8 mouse cellular contexts compared by ENCODE assay signal in genomic region chr6:70844896-70845646, GRCm38 (mm10). TPM values are rescaled to one million over a fixed set of nuclear protein-coding genes. Genes with fewer than 3 reads are reported as not detected.
DNase-seq lines count a peak whose midpoint lies in the region; ATAC-seq lines count a peak whose summit lies in the region.

No protein-coding gene starts in this region.

- under 1% methylated on average over 38 of the region's 38 CpGs for WGBS in lung, embryonic 15.5 days
- 2% methylated on average over 38 of the region's 38 CpGs for WGBS in embryonic facial prominence, embryonic 10.5 days
- WGBS in hindbrain, embryonic 15.5 days = 2% methylated on average over 38 of the region's 38 CpGs

- H3K4me3 ChIP-seq in lung, embryonic 15.5 days = peak overlapping the region; percentile 91
- peak overlapping the region; percentile 94 for H3K4me3 ChIP-seq in embryonic facial prominence, embryonic 10.5 days
- H3K4me3 ChIP-seq in hindbrain, embryonic 15.5 days = peak overlapping the region; percentile 74

- peaks cover 37% of the 10 kb centered on the region for H3K4me1 ChIP-seq in lung, embryonic 15.5 days
- peaks cover 38% of the 10 kb centered on the region for H3K4me1 ChIP-seq in embryonic facial prominence, embryonic 10.5 days
- H3K4me1 ChIP-seq in hindbrain, embryonic 15.5 days (replicated peaks) = peaks cover 42% of the 10 kb centered on the region

- no peaks in the 10 kb centered on the region for H3K36me3 ChIP-seq in lung, embryonic 15.5 days
- H3K36me3 ChIP-seq in embryonic facial prominence, embryonic 10.5 days (replicated peaks) = no peaks in the 10 kb centered on the region
- H3K36me3 ChIP-seq in hindbrain, embryonic 15.5 days = no peaks in the 10 kb centered on the region

- H3K27ac ChIP-seq in lung, embryonic 15.5 days = peak overlapping the region; percentile 86
- peak overlapping the region; percentile 89 for H3K27ac ChIP-seq in embryonic facial prominence, embryonic 10.5 days (replicated peaks)
- peak overlapping the region; percentile 89 for H3K27ac ChIP-seq in hindbrain, embryonic 15.5 days (replicated peaks)

- no peaks in the 10 kb centered on the region for H3K9me3 ChIP-seq in lung, embryonic 15.5 days
- no peaks in the 10 kb centered on the region for H3K9me3 ChIP-seq in embryonic facial prominence, embryonic 10.5 days
- no peaks in the 10 kb centered on the region for H3K9me3 ChIP-seq in hindbrain, embryonic 15.5 days

- DNase-seq in adrenal gland, postnatal 25 days = peak; percentile 33
- DNase-seq in adrenal gland, postnatal 4 days (ENCODE audit: low spot score in 2 of 2) = no peak
- DNase-seq in lung, postnatal 25 days (ENCODE audit: low spot score) = no peak
- no peak for DNase-seq in embryonic facial prominence, embryonic 10.5 days (ENCODE audit: low spot score)
- peak; percentile 44 to 51 for DNase-seq in thymus, postnatal 10 days (ENCODE audit: low spot score in 2 of 2)

- peak overlapping the region; percentile 82 for H3K9ac ChIP-seq in lung, embryonic 15.5 days
- H3K9ac ChIP-seq in hindbrain, embryonic 15.5 days = peak overlapping the region; percentile 68

- no peak for ATAC-seq in lung, embryonic 15.5 days (ENCODE audit: borderline replicate concordance, extremely low read depth, low FRiP score, low TSS enrichment)
- no peak for ATAC-seq in hindbrain, embryonic 15.5 days (ENCODE audit: low FRiP score, low read depth)
- ATAC-seq in megakaryocyte, adult 5-6 weeks (ENCODE audit: poor library complexity, severe bottlenecking) = peak; percentile 13

- no peaks in the 10 kb centered on the region for H3K27me3 ChIP-seq in lung, embryonic 15.5 days
- H3K27me3 ChIP-seq in embryonic facial prominence, embryonic 10.5 days (replicated peaks; ENCODE audit: low read depth, poor library complexity, severe bottlenecking) = no peaks in the 10 kb centered on the region
- H3K27me3 ChIP-seq in hindbrain, embryonic 15.5 days = no peaks in the 10 kb centered on the region

- H3K4me2 ChIP-seq in lung, embryonic 15.5 days = peak overlapping the region; percentile 68
- H3K4me2 ChIP-seq in hindbrain, embryonic 15.5 days = peak overlapping the region; percentile 60

RNA-seq across cellular contexts. Expression of gene Eif2ak3, which starts 0.8 kb away (rescaled TPM):
- 19.1 and 22.6 TPM in 2 replicates for total RNA-seq in adrenal gland, postnatal 25 days (2021)
- 10 to 100 TPM; 22.6 to 24.0 TPM for total RNA-seq in adrenal gland, postnatal 4 days (2021)
- polyA plus RNA-seq in lung, embryonic 15.5 days (2015; fragmentation: Nextera tagmentation; extraction: Ambion mirVana) = 10.4 and 11.0 TPM in 2 replicates
- 7.7 and 9.0 TPM in 2 replicates for polyA plus RNA-seq in embryonic facial prominence, embryonic 10.5 days (2016; fragmentation: Nextera tagmentation; extraction: Ambion mirVana)
- polyA plus RNA-seq in hindbrain, embryonic 15.5 days (2015; fragmentation: Nextera tagmentation; extraction: Ambion mirVana) = 12.4 and 13.1 TPM in 2 replicates
- 22.1 and 25.0 TPM in 2 replicates for total RNA-seq in megakaryocyte, adult 5-6 weeks (2015)
- total RNA-seq in megakaryocyte, adult 5-6 weeks (2017) = 32.5 and 38.4 TPM in 2 replicates

RNA-seq across cellular contexts. Expression of gene Rpia, which starts 53.0 kb away (rescaled TPM):
- 22.0 and 26.2 TPM in 2 replicates for total RNA-seq in adrenal gland, postnatal 25 days (2021)
- 10 to 100 TPM; 24.7 to 26.1 TPM for total RNA-seq in adrenal gland, postnatal 4 days (2021)
- polyA plus RNA-seq in lung, embryonic 15.5 days (2015; fragmentation: Nextera tagmentation; extraction: Ambion mirVana) = 2.3 and 2.5 TPM in 2 replicates
- 2.3 TPM in 2 replicates for polyA plus RNA-seq in embryonic facial prominence, embryonic 10.5 days (2016; fragmentation: Nextera tagmentation; extraction: Ambion mirVana)
- 2.8 and 3.1 TPM in 2 replicates for polyA plus RNA-seq in hindbrain, embryonic 15.5 days (2015; fragmentation: Nextera tagmentation; extraction: Ambion mirVana)
- total RNA-seq in megakaryocyte, adult 5-6 weeks (2015) = 50.7 and 58.2 TPM in 2 replicates
- total RNA-seq in megakaryocyte, adult 5-6 weeks (2017) = 118 and 119 TPM in 2 replicates

Comparison
In these comparisons a context has a peak if more than half of its experiments do, and no peak if none do; other contexts are left out.
1. DNase-seq: peak in adrenal gland, postnatal 25 days (single experiment) and thymus, postnatal 10 days (2 of 2); none in adrenal gland, postnatal 4 days (0 of 2), lung, postnatal 25 days (single experiment) and embryonic facial prominence, embryonic 10.5 days (single experiment).
2. Peak in every context shown above with its lines, with median percentiles within 50 percentile points of each other: H3K27ac ChIP-seq and H3K4me3 ChIP-seq.